Mouse (Mus musculus) embryonic stem cell, embryonic (primary cell): ENCODE data around the gene Fam193b.

Source experiments
- CTCF ChIA-PET, 4 experiments: fragments of 300-600 bp in 2 of 4; fragments of 350-600 bp in 2 of 4; sonication (Branson Sonifier 250); formaldehyde crosslinking; loops; one replicate each; lab custom pipeline; 2022; ENCODE audit warnings: inconsistent platforms in 2 of 4; lab: Charles Lee
- POLR2A ChIA-PET, 4 experiments: fragments of 300-600 bp in 2 of 4; fragments of 350-600 bp in 2 of 4; sonication (Branson Sonifier 250); formaldehyde crosslinking; loops; one replicate each; lab custom pipeline; 2022; ENCODE audit warnings: antibody characterized with exemption in 4 of 4, inconsistent platforms in 1 of 4; lab: Charles Lee

Gene Fam193b

GRCm38 (mm10) chr13:55571027-55571751, at the start of gene Fam193b:
Gene Fam193b, minus strand, starts transcription at chr13:55571120.
- POLR2A ChIA-PET = interaction anchor here in 3 of 4 experiments (0.8 to 2.0 kb wide), 21 partner anchors 9 to 122 kb away, joined by 3 to 14 read pairs (median 4); partner anchors contain the start of genes Caml (in 2 of the 3), B230219D22Rik (in 1 of the 3), B4galt7 (in 1 of the 3) and Ddx41 (in 1 of the 3)
- CTCF ChIA-PET = interaction anchor here (0.5 to 1.2 kb wide), 5 partner anchors 35 to 705 kb away, joined by 3 to 6 read pairs (median 3); partner anchors contain the start of gene Ddx41 (in 2 of the 4)

GRCm38 (mm10) chr13:55620275-55620674, 49.4 kb upstream of the Fam193b start:
- ChIA-PET POLR2A (interaction anchor here in 1 of 4 experiments (1.0 to 5.3 kb wide), 3 partner anchors 11 to 27 kb away, joined by 3 to 54 read pairs (median 15); no protein-coding TSS in a partner anchor), CTCF (interaction anchor here in 1 of 4 experiments (0.5 kb wide), 1 partner anchor 20 kb away, joined by 4 read pairs; no protein-coding TSS in a partner anchor)

- POLR2A ChIA-PET = interaction anchor here in 2 of 4 experiments (0.6 to 1.5 kb wide), 4 partner anchors 12 to 141 kb away, joined by 3 to 6 read pairs (median 5); no protein-coding TSS in a partner anchor
- CTCF ChIA-PET = no interaction called here
These were observed 48.4 kb upstream of the Fam193b start for GRCm38 (mm10) chr13:55619328-55619727.

- POLR2A ChIA-PET = interaction anchor here (0.5 to 8.6 kb wide), 5 partner anchors 9 to 114 kb away, joined by 3 to 54 read pairs (median 4); partner anchors contain the start of genes Caml (in 2 of the 4) and Ddx46 (in 1 of the 4)
- CTCF ChIA-PET = interaction anchor here in 1 of 4 experiments (1.0 kb wide), 1 partner anchor 12 kb away, joined by 3 read pairs; no protein-coding TSS in a partner anchor
These were observed 42.6 kb upstream of the Fam193b start for GRCm38 (mm10) chr13:55613471-55613870.

- POLR2A ChIA-PET = interaction anchor here in 2 of 4 experiments (0.9 to 8.6 kb wide), 8 partner anchors 9 to 19 kb away, joined by 3 to 54 read pairs (median 4); partner anchors contain the start of genes Caml (in 2 of the 2) and B4galt7 (in 1 of the 2)
- CTCF ChIA-PET = interaction anchor here in 2 of 4 experiments (1.0 to 1.8 kb wide), 2 partner anchors 10 to 11 kb away, joined by 3 to 4 read pairs; no protein-coding TSS in a partner anchor
These were observed 41.1 kb upstream of the Fam193b start for GRCm38 (mm10) chr13:55611996-55612395.

GRCm38 (mm10) chr13:55607624-55608006, 36.7 kb upstream of the Fam193b start:
- POLR2A ChIA-PET = interaction anchor here in 3 of 4 experiments (1.1 to 8.6 kb wide), 7 partner anchors 8 to 32 kb away, joined by 3 to 54 read pairs (median 6); partner anchors contain the start of genes Caml (in 2 of the 3) and B4galt7 (in 1 of the 3)
- CTCF ChIA-PET = interaction anchor here (0.5 to 1.6 kb wide), 6 partner anchors 21 to 102 kb away, joined by 3 to 26 read pairs (median 4); no protein-coding TSS in a partner anchor

- POLR2A ChIA-PET = interaction anchor here in 3 of 4 experiments (0.8 to 8.6 kb wide), 9 partner anchors 7 to 33 kb away, joined by 3 to 54 read pairs (median 6); partner anchors contain the start of genes Caml (in 2 of the 3), B4galt7 (in 1 of the 3) and Ddx46 (in 1 of the 3)
- CTCF ChIA-PET = interaction anchor here (0.5 to 1.6 kb wide), 8 partner anchors 16 to 1471 kb away, joined by 3 to 26 read pairs (median 3); no protein-coding TSS in a partner anchor
These were observed 36.1 kb upstream of the Fam193b start for GRCm38 (mm10) chr13:55606899-55607623.

- ChIA-PET POLR2A (interaction anchor here in 1 of 4 experiments (1.3 kb wide), 1 partner anchor 18 kb away, joined by 5 read pairs; the partner anchor contains the start of gene Caml), CTCF (no interaction called here)
These were observed 33.7 kb upstream of the Fam193b start for GRCm38 (mm10) chr13:55604606-55605005.

- ChIA-PET POLR2A (interaction anchor here (0.6 to 3.3 kb wide), 6 partner anchors 9 to 40 kb away, joined by 3 to 11 read pairs (median 3); partner anchors contain the start of gene Caml (in 1 of the 4)), CTCF (interaction anchor here (0.5 to 2.8 kb wide), 22 partner anchors 8 to 437 kb away, joined by 3 to 15 read pairs (median 3); partner anchors contain the start of genes Caml (in 1 of the 4), Ddx41 (in 1 of the 4) and Ddx46 (in 1 of the 4))
These were observed 30.7 kb upstream of the Fam193b start for GRCm38 (mm10) chr13:55601611-55602010.

- CTCF ChIA-PET = interaction anchor here (1.0 to 2.8 kb wide), 5 partner anchors 34 to 127 kb away, joined by 3 to 15 read pairs (median 3); partner anchors contain the start of gene Ddx46 (in 1 of the 4)
- POLR2A ChIA-PET = interaction anchor here in 3 of 4 experiments (0.7 to 3.3 kb wide), 11 partner anchors 9 to 126 kb away, joined by 3 to 16 read pairs (median 5); partner anchors contain the start of genes Caml (in 2 of the 3), B230219D22Rik (in 1 of the 3) and Pcbd2 (in 1 of the 3)
These were observed 29.7 kb upstream of the Fam193b start for GRCm38 (mm10) chr13:55600657-55601056.

GRCm38 (mm10) chr13:55599566-55600540, 28.9 kb upstream of the Fam193b start, which contains the start of gene B4galt7:
Gene B4galt7, plus strand, starts transcription at chr13:55599896.
- POLR2A ChIA-PET = interaction anchor here in 3 of 4 experiments (0.7 to 3.3 kb wide), 21 partner anchors 8 to 324 kb away, joined by 3 to 16 read pairs (median 4); partner anchors contain the start of genes Caml (in 3 of the 3), B230219D22Rik (in 2 of the 3) and Fam193b (in 1 of the 3)
- CTCF ChIA-PET = interaction anchor here in 3 of 4 experiments (0.9 to 2.8 kb wide), 6 partner anchors 11 to 127 kb away, joined by 3 to 15 read pairs (median 3); partner anchors contain the start of genes Ddx46 (in 1 of the 3) and Pcbd2 (in 1 of the 3)

- POLR2A ChIA-PET = interaction anchor here in 1 of 4 experiments (1.8 kb wide), 1 partner anchor 26 kb away, joined by 5 read pairs; the partner anchor contains the start of gene Caml
- CTCF ChIA-PET = no interaction called here
These were observed 25.9 kb upstream of the Fam193b start for GRCm38 (mm10) chr13:55596802-55597201.

GRCm38 (mm10) chr13:55595375-55595774, 24.5 kb upstream of the Fam193b start:
- CTCF ChIA-PET = interaction anchor here in 2 of 4 experiments (0.6 to 1.1 kb wide), 2 partner anchors 45 to 353 kb away, joined by 3 to 11 read pairs; no protein-coding TSS in a partner anchor
- POLR2A ChIA-PET = interaction anchor here in 2 of 4 experiments (0.6 to 1.8 kb wide), 3 partner anchors 27 to 134 kb away, joined by 3 to 5 read pairs (median 5); partner anchors contain the start of gene Caml (in 2 of the 2)

GRCm38 (mm10) chr13:55593254-55593747, 22.4 kb upstream of the Fam193b start:
- POLR2A ChIA-PET = interaction anchor here (0.5 to 2.1 kb wide), 51 partner anchors 8 to 947 kb away, joined by 3 to 16 read pairs (median 5); partner anchors contain the start of genes B230219D22Rik (in 3 of the 4), Ddx46 (in 3 of the 4), Caml (in 2 of the 4) and Ddx41 (in 2 of the 4)

More at GRCm38 (mm10) chr13:55593254-55593747, 22.4 kb upstream of the Fam193b start:
- CTCF ChIA-PET = interaction anchor here in 3 of 4 experiments (0.9 to 1.8 kb wide), 6 partner anchors 8 to 80 kb away, joined by 3 to 9 read pairs (median 4); partner anchors contain the start of genes Ddx46 (in 2 of the 3), Ddx41 (in 1 of the 3) and Pdlim7 (in 1 of the 3)
